Mouse (Mus musculus): ENCODE results near the gene Shcbp1l. TPM values are rescaled to one million over a fixed set of nuclear protein-coding genes. Genes with fewer than 3 reads are reported as not detected.
"Not testable (repeated sequence)": the region's sequence is repeated elsewhere in the genome, so short reads cannot be mapped to it uniquely, and the experiment has no call there.

Gene Shcbp1l
- polyA plus RNA-seq, 1 experiment from 2014 or later: 0.27 TPM

DNA sequence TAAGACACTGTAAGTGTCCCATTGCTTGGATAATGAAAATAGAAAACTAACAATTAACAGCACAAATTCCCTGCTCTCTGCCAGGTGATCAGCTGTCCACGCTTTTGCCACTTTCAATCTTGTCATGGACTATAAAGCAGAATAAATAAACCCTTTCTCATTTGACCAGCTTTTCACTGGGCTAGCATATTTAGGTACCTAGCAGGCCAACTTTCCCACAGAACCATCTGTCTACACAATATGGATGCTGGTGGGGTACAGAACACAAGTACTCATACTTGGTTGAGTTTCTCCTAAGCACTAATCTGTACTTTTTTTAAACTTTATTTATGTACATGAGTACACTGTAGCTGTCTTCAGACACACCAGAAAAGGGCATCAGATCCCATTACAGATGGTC, 54.3 kb downstream of the Shcbp1l start:
- no peak for ATAC-seq (ENCODE audit: low FRiP score, low read depth)
- Histone ChIP-seq H3K4me1 (peaks cover 3% of the 10 kb centered on the region; the same call in 1 of the 2 replicates), H3K36me3 (peaks cover 71% of the 10 kb centered on the region), H3K27ac (no peak overlapping the region), H3K9me3 (no peaks in the 10 kb centered on the region), H3K9ac (no peak overlapping the region), H3K4me3 (no peak overlapping the region), H3K4me2 (replicated peaks) (no peak overlapping the region), H3K27me3 (replicated peaks) (no peaks in the 10 kb centered on the region)
- 74% methylated on average over 1 of the region's 1 CpGs for WGBS

- peak; percentile 17; the same call in 1 of the 2 replicates for ATAC-seq (ENCODE audit: low FRiP score, low read depth)
- 57% methylated on average over 1 of the region's 1 CpGs for WGBS
Observed at GRCm38 (mm10) chr1:153480386-153481024, 55.5 kb downstream of the Shcbp1l start.

DNA sequence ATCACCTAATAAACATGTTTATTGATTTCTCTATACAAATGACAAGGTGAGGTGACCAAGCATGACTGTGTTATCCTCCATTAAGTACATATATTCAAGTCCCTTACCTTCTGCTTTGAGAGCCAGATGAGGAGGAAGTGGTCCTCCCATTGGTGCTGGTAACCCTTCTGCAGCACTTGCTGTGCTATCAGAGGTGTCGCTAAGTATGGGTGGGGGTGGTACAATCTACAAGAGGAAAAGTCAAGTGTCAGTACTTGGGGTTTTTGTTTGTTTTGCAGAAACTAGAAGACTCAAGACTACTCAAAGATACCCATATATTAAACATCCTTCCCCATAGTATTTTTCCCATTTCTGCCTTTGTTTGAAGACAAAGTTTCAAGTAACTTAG, 56.1 kb downstream of the Shcbp1l start:
- H3K27ac ChIP-seq: no peak overlapping the region
- no peak overlapping the region for H3K4me3 ChIP-seq
- no peak overlapping the region for H3K4me2 ChIP-seq (replicated peaks)
- ATAC-seq (ENCODE audit: low FRiP score, low read depth): no peak
- H3K36me3 ChIP-seq: peaks cover 61% of the 10 kb centered on the region
- H3K9ac ChIP-seq: no peak overlapping the region
- no peaks in the 10 kb centered on the region for H3K9me3 ChIP-seq
- no peaks in the 10 kb centered on the region for H3K27me3 ChIP-seq (replicated peaks)
- WGBS: 84% methylated on average over 1 of the region's 1 CpGs
- H3K4me1 ChIP-seq: peaks cover 17% of the 10 kb centered on the region

More at GRCm38 (mm10) chr1:153480386-153481024, 55.5 kb downstream of the Shcbp1l start:
- Histone ChIP-seq H3K4me2 (replicated peaks) (no peak overlapping the region), H3K4me1 (peaks cover 14% of the 10 kb centered on the region), H3K27me3 (replicated peaks) (no peaks in the 10 kb centered on the region), H3K36me3 (peaks cover 63% of the 10 kb centered on the region), H3K9ac (no peak overlapping the region), H3K27ac (no peak overlapping the region), H3K9me3 (no peaks in the 10 kb centered on the region), H3K4me3 (no peak overlapping the region)

GRCm38 (mm10) chr1:153485201-153485796, 60.3 kb downstream of the Shcbp1l start:
- Histone ChIP-seq H3K9ac (no peak overlapping the region), H3K4me3 (peak overlapping the region; percentile 21), H3K9me3 (no peaks in the 10 kb centered on the region), H3K36me3 (peaks cover 24% of the 10 kb centered on the region), H3K4me1 (peaks cover 20% of the 10 kb centered on the region), H3K4me2 (replicated peaks) (peak overlapping the region; percentile 92), H3K27me3 (replicated peaks) (no peaks in the 10 kb centered on the region), H3K27ac (no peak overlapping the region)
- WGBS: 59% methylated on average over 2 of the region's 2 CpGs
- ATAC-seq (ENCODE audit: low FRiP score, low read depth): no peak

- Histone ChIP-seq H3K4me2 (replicated peaks) (peak overlapping the region; percentile 92), H3K9ac (peak overlapping the region; percentile 99), H3K36me3 (peaks cover 16% of the 10 kb centered on the region), H3K4me3 (peak overlapping the region; percentile 100), H3K4me1 (peaks cover 20% of the 10 kb centered on the region)
- H3K27me3 ChIP-seq (replicated peaks); H3K9me3 ChIP-seq; H3K27ac ChIP-seq; ATAC-seq (ENCODE audit: low FRiP score, low read depth): not testable (repeated sequence)
- 14% methylated on average over 6 of the region's 6 CpGs for WGBS
Observed at GRCm38 (mm10) chr1:153486120-153486519, 61.2 kb downstream of the Shcbp1l start.

GRCm38 (mm10) chr1:153486767-153487499, 62.0 kb downstream of the Shcbp1l start:
- H3K9me3 ChIP-seq: no peaks in the 10 kb centered on the region
- H3K27ac ChIP-seq: peak overlapping the region; percentile 77; the same call in 1 of the 2 replicates
- H3K4me2 ChIP-seq (replicated peaks): peak overlapping the region; percentile 92
- H3K4me1 ChIP-seq: peaks cover 20% of the 10 kb centered on the region
- WGBS: under 1% methylated on average over 64 of the region's 64 CpGs
- peak; percentile 84 for ATAC-seq (ENCODE audit: low FRiP score, low read depth)
- peak overlapping the region; percentile 99 for H3K9ac ChIP-seq
- peaks cover 11% of the 10 kb centered on the region; the same call in 1 of the 2 replicates for H3K36me3 ChIP-seq
- H3K27me3 ChIP-seq (replicated peaks): no peaks in the 10 kb centered on the region
- H3K4me3 ChIP-seq: peak overlapping the region; percentile 100

DNA sequence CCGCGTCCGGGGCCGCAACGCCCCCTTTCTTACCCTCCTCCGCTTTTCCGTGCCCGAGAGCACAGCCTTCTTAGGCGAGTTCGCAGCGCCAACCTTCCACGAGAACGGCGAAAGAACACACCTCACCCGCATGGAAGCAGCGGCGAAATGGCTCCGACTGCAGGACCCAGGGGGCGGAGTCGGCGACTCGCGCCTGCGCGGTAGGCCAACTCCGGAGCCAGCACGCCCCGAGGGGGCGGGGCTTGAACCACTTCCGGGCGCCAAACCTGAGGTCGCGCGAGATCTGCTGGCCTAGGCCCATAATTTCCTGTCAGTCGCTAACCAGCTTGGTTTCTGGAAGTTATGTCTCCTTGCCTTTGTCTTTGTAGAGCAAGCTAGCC, 62.5 kb downstream of the Shcbp1l start, which contains the start of gene Dhx9:
Gene Dhx9, minus strand, starts transcription at position 161 of the 380 bp plus-strand sequence.
- H3K9ac ChIP-seq: peak within 1 kb of the TSS; percentile 99
- no peaks in the 10 kb centered on the region for H3K9me3 ChIP-seq
- H3K4me1 ChIP-seq: peaks cover 20% of the 10 kb centered on the region
- ATAC-seq (ENCODE audit: low FRiP score, low read depth): peak; percentile 91
- H3K4me3 ChIP-seq: peak within 1 kb of the TSS; percentile 100
- H3K27me3 ChIP-seq (replicated peaks): no peaks in the 10 kb centered on the region
- peak within 1 kb of the TSS; percentile 92 for H3K4me2 ChIP-seq (replicated peaks)
- under 1% methylated on average over 35 of the region's 35 CpGs for WGBS
- peaks cover 5% of the 10 kb centered on the region; the same call in 1 of the 2 replicates for H3K36me3 ChIP-seq
- peak within 1 kb of the TSS; percentile 77; the same call in 1 of the 2 replicates for H3K27ac ChIP-seq

DNA sequence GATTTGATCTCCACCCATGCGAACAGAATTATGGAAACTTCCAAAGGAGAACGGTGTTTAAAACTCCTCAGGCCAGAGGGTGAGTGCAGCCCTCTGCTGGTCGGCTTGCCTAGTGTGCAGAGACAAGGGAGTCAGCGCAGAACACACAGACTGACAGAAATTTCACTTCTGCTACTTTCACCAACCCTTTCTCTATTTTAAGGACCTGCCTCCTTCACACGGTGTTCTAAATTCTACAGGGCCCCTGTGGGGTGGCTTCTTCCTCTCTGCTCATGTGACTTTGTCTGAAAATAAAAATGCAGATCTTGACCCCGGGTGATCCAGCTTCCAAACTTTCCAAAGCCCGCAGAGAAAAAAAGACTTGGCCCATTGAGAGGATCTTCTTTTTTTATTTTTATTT, 64.2 kb downstream of the Shcbp1l start:
- Histone ChIP-seq H3K9ac (no peak overlapping the region), H3K4me3 (no peak overlapping the region), H3K4me2 (replicated peaks) (no peak overlapping the region), H3K27me3 (replicated peaks) (no peaks in the 10 kb centered on the region), H3K9me3 (no peaks in the 10 kb centered on the region), H3K4me1 (peaks cover 19% of the 10 kb centered on the region), H3K36me3 (no peaks in the 10 kb centered on the region), H3K27ac (no peak overlapping the region)
- WGBS: 56% methylated on average over 7 of the region's 7 CpGs
- ATAC-seq (ENCODE audit: low FRiP score, low read depth): no peak

DNA sequence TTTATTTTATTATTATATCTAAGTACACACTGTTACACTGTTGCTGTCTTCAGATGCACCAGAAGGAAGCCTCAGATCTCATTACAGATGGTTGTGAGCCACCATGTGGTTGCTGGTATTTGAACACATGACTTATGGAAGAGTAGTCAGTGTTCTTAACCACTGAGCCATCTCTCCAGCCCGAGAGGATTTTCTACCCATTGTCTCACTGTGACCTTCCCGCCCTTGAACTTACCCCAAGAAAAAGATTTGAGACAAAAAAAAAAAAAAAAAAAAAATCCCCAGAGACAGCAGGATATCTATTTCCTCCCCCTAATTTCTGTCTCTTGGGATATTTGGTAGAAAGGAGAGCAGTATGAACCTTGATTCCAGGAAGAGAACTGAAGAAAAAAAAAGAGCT, 64.6 kb downstream of the Shcbp1l start:
- Histone ChIP-seq H3K9ac (no peak overlapping the region), H3K36me3 (no peaks in the 10 kb centered on the region), H3K27me3 (replicated peaks) (no peaks in the 10 kb centered on the region), H3K4me3 (no peak overlapping the region), H3K27ac (no peak overlapping the region), H3K4me1 (peaks cover 16% of the 10 kb centered on the region), H3K4me2 (replicated peaks) (no peak overlapping the region), H3K9me3 (no peaks in the 10 kb centered on the region)
- ATAC-seq (ENCODE audit: low FRiP score, low read depth): no peak
- 64% methylated on average over 2 of the region's 2 CpGs for WGBS

DNA sequence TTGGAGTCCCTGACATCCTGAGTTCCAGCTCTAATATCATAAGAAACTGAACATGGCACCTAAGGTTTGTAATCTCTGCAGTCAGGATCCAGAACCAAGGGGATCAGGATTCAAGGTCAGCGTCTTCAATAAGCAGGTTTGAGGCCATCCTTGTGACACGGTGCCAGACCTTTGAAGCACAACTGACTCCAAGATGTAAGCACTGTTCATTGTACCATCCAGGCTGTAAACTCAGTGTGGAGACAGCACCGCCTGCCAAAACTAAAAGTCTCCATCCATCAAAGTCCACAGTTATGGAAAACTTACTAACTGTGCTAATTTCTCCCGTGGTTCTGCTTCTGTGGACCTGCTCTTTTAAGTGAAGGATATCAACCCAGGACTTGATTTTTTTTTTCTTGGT, 65.0 kb downstream of the Shcbp1l start:
- H3K9ac ChIP-seq: no peak overlapping the region
- H3K36me3 ChIP-seq: no peaks in the 10 kb centered on the region
- no peak overlapping the region for H3K4me3 ChIP-seq
- no peak overlapping the region for H3K4me2 ChIP-seq (replicated peaks)
- no peaks in the 10 kb centered on the region for H3K9me3 ChIP-seq
- H3K27ac ChIP-seq: no peak overlapping the region
- H3K4me1 ChIP-seq: peaks cover 12% of the 10 kb centered on the region
- H3K27me3 ChIP-seq (replicated peaks): no peaks in the 10 kb centered on the region
- no peak for ATAC-seq (ENCODE audit: low FRiP score, low read depth)
- WGBS: 84% methylated on average over 4 of the region's 4 CpGs

GRCm38 (mm10) chr1:153491345-153491744, 66.4 kb downstream of the Shcbp1l start:
- Histone ChIP-seq H3K9ac (no peak overlapping the region), H3K9me3 (no peaks in the 10 kb centered on the region), H3K4me2 (replicated peaks) (no peak overlapping the region), H3K27me3 (replicated peaks) (no peaks in the 10 kb centered on the region), H3K27ac (no peak overlapping the region), H3K4me3 (no peak overlapping the region), H3K36me3 (no peaks in the 10 kb centered on the region), H3K4me1 (no peaks in the 10 kb centered on the region)
- ATAC-seq (ENCODE audit: low FRiP score, low read depth): no peak
- 93% methylated on average over 2 of the region's 2 CpGs for WGBS

DNA sequence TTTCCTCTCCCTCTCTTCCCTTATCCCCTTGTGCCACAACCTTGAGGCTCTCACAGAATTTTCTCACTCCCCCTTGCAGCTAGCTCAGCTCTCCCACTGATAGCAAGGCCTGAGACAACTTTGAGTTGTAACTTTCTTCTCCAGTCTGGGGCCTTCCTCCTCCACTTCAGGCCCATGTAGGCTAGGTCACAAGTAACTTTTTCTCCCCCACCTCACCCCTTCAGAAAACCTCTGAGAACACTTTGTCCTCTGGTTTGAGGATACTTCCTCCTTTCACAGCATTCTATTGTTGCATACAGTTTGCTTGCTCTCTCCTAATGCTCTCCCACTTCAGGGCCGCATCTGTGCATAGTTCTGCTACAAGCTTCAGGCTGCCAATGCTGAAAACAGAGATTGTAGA, 66.9 kb downstream of the Shcbp1l start:
- Histone ChIP-seq H3K4me3 (no peak overlapping the region), H3K36me3 (no peaks in the 10 kb centered on the region), H3K4me2 (replicated peaks) (no peak overlapping the region), H3K9ac (no peak overlapping the region), H3K27me3 (replicated peaks) (no peaks in the 10 kb centered on the region), H3K9me3 (no peaks in the 10 kb centered on the region), H3K27ac (no peak overlapping the region), H3K4me1 (no peaks in the 10 kb centered on the region)
- WGBS: 91% methylated on average over 1 of the region's 1 CpGs
- no peak for ATAC-seq (ENCODE audit: low FRiP score, low read depth)

All from neural tube, embryonic 12.5 days (tissue).